Mouse (Mus musculus) cortical plate, adult 2 months (tissue): Measurements from ENCODE around the gene Vwa8. TPM values are rescaled to one million over a fixed set of nuclear protein-coding genes. Genes with fewer than 3 reads are reported as not detected.

Experiments used
- H3K27ac ChIP-seq: fragments of 200-500 bp; 2 replicates; pipeline ENCODE4 v1.5.1; 2012; ENCODE audit warnings: low read length, control low read depth, inconsistent platforms; ENCODE audit not compliant: insufficient read depth
- H3K4me1 ChIP-seq: fragments of 200-500 bp; 2 replicates; pipeline ENCODE4 v1.6.1; 2011; ENCODE audit warnings: low read length; ENCODE audit not compliant: control insufficient read depth, insufficient read depth
- H3K4me3 ChIP-seq: fragments of 200-500 bp; 2 replicates; pipeline ENCODE4 v1.5.1; 2011; ENCODE audit warnings: mild to moderate bottlenecking, low read length, control low read depth; ENCODE audit not compliant: insufficient read depth
- CTCF ChIP-seq: fragments of 200-500 bp; IDR thresholded peaks from 2 replicates; pipeline ENCODE4 v1.5.1; 2011; ENCODE audit warnings: mild to moderate bottlenecking, control low read depth, low read length; ENCODE audit not compliant: insufficient read depth; ENCODE audit errors: extremely low read depth
- POLR2A ChIP-seq: fragments of 200-500 bp; IDR thresholded peaks from 2 replicates; pipeline ENCODE4 v1.6.1; 2011; ENCODE audit warnings: mild to moderate bottlenecking, low read length, control low read depth; ENCODE audit not compliant: insufficient read depth; ENCODE audit errors: extremely low read depth
- polyA plus RNA-seq: library from polyadenylated mRNA; depleted of rRNA; stranded (reverse); fragments of >200 nt; gene quantifications from 2 replicates; pipeline ENCODE4 v1.2.3, GENCODE M21; 2012

Gene Vwa8
- polyA plus RNA-seq, 1 experiment, result 29.3 TPM

DNA sequence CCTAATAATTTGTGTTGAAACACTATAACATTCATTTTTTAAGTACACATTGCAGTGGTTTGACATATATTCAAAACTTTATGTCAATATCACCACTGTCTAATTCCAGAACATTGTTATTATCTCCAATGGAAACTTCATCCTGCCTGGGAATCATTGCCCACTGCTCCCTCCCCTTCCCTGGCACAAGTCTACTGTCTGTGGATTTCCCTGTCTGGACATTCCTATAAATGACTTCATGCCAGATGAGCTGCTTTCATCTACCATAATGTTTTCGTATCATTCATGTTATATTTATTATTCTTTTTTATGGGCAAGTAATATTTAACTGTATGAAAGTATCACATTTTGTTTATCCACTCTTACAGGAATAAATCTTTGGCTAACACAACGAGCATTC is 367.5 kb downstream of the Vwa8 start:
- no peak overlapping the region for H3K4me3 ChIP-seq
- H3K4me1 ChIP-seq, result no peaks in the 10 kb centered on the region
- TF ChIP-seq CTCF (no peak), POLR2A (no peak)
- H3K27ac ChIP-seq, result no peak overlapping the region

DNA sequence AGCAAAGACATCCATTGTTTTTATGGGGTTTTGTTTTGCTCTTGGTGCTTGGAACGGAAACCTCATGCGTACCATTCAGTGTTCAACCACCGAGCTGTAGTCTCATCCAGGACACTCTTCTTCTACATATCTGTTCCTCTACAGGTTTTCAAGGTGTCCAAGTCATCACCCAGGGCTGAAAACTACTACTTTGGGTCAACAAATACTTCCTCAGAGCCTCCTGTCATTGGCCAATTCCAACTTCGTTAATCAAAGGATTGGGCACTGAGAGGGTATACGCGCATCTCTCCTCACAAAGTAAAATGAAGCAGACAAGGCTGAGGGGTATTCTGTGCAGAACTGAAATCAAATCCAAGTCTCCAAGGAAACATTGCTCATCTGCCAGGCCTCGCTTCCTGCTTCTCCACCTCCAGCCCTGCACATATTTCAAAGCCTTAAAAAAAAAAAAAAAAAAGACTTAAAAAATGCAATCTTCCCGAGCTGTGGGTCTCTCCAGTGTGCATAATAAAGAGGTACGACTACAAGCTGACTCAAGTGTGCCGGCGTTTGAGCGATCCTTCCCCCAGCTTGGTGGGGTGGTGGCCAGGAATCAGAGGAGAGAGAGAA is 374.7 kb downstream of the Vwa8 start:
- no peak overlapping the region for H3K27ac ChIP-seq
- H3K4me3 ChIP-seq, result no peak overlapping the region
- TF ChIP-seq POLR2A, result no peak
- no peak for TF ChIP-seq CTCF
- no peaks in the 10 kb centered on the region; the same call in 1 of the 2 replicates for H3K4me1 ChIP-seq

DNA sequence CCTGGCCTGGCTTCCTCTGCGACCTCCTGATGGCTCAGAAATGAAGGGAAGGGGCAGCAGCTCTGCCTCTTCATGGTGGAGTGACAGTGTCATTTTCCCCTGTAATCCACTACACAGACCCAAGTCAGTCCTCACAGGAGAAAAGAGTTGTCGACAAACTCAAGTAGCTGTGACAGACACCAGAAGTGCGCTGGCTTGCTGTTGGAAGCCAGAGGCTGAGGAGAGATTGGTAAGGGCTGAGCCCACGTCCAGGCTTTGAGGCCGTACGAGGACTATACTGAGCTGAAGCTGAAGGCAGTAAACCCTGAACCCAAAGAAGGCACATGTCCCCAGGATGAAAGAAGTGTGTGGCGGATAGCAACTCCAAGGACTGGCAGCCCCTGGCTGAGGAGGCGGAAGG is 376.6 kb downstream of the Vwa8 start:
- Histone ChIP-seq H3K4me3 (no peak overlapping the region), H3K27ac (no peak overlapping the region), H3K4me1 (no peaks in the 10 kb centered on the region; the same call in 1 of the 2 replicates)
- TF ChIP-seq POLR2A (no peak), CTCF (no peak)

DNA sequence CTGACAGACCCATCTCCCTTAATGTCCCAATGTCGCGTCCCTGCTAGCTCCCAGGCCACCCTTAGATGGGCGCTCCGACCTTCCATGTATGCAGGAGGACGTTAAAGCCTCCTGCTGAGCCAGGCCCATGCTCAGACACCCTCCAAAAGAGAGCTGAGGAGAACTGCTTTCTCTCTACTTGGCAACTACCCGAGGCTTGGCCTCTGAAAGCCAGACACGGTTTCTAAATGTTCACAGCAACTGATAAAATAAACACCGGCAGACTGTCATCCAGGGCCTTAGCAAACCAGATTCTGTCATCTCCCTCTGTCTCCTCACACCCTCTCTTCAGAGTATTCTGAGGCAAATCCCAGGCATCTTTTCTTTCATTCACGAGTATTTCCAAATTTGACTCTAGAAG is 377.2 kb downstream of the Vwa8 start:
- Histone ChIP-seq H3K27ac (no peak overlapping the region), H3K4me1 (no peaks in the 10 kb centered on the region; the same call in 1 of the 2 replicates), H3K4me3 (no peak overlapping the region)
- TF ChIP-seq POLR2A, result no peak
- TF ChIP-seq CTCF, result no peak

DNA sequence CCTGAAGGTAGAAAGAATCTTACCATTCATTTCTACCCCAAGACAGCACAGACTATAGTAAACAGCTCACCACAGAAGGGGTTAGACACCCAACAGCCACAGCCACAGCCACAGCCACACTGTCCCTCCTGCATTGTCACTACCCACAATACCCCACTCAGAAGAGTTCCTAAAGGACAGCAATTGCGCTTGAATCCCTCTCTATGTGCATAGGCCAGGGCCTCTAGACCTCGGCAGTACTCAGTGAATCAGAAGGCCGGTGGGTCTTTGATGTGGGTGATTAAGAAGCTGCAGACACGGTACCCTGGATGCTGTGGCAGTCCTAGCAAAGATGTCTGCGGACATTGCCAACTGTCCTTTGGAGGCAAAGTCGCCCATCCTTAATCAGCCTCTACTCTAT is 377.9 kb downstream of the Vwa8 start:
- no peak for TF ChIP-seq CTCF
- TF ChIP-seq POLR2A, result no peak
- Histone ChIP-seq H3K4me1 (no peaks in the 10 kb centered on the region; the same call in 1 of the 2 replicates), H3K27ac (no peak overlapping the region), H3K4me3 (no peak overlapping the region)

DNA sequence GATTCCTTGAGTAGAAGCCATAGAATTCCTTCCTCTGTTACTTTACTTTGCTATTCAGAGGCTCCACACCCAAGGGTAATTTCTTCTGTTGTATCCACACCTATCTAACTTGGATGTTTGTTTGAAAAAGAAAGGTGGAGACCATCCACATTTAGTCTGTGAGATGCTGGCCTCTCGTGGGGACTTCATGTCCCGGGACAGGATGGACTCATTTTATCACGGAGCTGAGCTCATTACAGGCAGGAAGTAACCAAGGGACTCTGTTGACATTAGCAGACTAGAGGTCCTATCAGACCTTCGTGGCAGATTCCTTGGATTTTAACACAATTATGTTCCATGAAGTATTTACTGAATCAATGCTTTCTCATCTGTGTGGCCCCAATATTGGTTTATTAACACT is 379.1 kb downstream of the Vwa8 start:
- Histone ChIP-seq H3K4me1 (no peaks in the 10 kb centered on the region; the same call in 1 of the 2 replicates), H3K4me3 (no peak overlapping the region), H3K27ac (no peak overlapping the region)
- TF ChIP-seq POLR2A (no peak), CTCF (no peak)

DNA sequence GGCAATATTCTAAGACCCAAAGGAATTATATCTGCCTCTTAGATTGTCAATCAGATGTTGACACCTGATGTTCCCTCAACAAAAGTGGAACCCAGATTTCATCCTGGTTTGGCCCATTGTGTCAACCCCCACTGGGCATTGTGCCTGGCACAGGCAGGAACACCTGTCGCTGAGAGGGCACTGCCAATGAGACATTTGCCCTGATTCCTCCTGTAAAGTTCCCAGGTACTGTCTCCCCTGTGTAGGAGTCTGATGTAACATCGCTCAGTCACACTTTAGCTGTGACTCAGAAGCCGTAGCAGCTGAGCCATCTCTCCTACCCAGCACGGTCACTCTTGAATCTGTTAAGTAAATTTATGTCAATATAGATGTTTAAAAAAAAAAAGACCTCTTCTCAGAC is 382.8 kb downstream of the Vwa8 start:
- H3K4me1 ChIP-seq, result no peaks in the 10 kb centered on the region
- TF ChIP-seq CTCF, result no peak
- TF ChIP-seq POLR2A, result no peak
- no peak overlapping the region for H3K4me3 ChIP-seq
- no peak overlapping the region for H3K27ac ChIP-seq

DNA sequence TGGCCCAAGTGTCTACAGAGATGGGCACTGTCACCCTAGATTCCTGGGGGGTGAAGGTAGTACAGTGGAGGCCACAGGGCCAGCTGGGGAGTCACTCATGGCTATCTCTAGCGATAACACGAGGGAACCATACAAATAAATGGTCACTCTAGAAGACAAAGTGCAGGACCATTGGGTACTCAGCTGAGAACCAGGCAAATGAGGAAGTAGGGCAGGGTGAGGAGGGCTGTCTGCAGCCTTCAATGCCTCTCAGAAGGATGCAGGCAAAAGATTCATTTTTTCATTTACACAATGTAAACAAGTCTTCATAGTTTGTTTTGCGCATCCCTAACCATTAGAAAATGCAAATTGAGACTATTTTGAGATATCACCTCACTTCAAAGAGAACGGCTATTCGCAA is 384.8 kb downstream of the Vwa8 start:
- Histone ChIP-seq H3K4me3 (no peak overlapping the region), H3K4me1 (no peaks in the 10 kb centered on the region), H3K27ac (no peak overlapping the region)
- TF ChIP-seq CTCF (no peak), POLR2A (no peak)

DNA sequence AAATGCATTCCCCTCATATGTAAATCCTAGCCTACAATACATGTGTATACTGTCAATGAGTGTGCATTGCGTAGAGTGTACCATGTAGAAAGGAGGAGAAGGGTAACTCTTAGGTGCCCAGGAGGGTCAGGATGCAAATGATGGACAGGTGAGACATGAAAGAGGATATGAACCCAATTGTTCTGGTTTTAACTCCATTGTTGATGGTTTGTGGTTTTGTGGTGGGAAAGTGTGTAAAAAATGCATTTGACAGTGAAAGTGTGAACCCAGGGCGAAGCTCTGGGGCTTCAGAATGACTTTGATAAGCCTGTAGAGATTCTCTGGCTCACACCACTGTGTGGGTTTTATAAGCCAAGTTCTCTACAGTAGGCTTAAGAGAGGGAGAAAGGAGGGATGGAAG is 385.7 kb downstream of the Vwa8 start:
- no peak overlapping the region for H3K4me3 ChIP-seq
- no peak overlapping the region for H3K27ac ChIP-seq
- TF ChIP-seq POLR2A, result no peak
- no peak for TF ChIP-seq CTCF
- H3K4me1 ChIP-seq, result no peaks in the 10 kb centered on the region; the same call in 1 of the 2 replicates

DNA sequence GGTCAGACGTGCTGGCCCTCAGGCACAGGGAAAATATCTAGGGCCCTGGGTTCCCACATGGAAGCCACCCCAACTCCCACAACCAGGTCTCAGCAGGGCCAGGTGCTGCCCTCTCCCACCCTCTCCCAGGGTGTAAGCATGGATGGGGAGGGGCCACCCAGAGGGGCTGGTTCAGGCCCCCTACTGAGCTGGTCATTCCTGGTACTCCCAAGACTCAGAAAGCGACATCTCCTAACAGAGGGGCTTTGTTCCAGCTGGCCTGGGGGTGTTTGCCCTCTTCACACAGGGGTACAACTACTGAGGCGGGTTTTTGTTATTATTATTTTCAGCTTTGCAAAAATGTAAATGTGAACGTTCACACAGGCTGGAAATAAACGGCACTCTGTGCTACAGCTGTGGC is 386.3 kb downstream of the Vwa8 start:
- Histone ChIP-seq H3K4me1 (no peaks in the 10 kb centered on the region; the same call in 1 of the 2 replicates), H3K4me3 (no peak overlapping the region), H3K27ac (no peak overlapping the region)
- TF ChIP-seq CTCF, result no peak
- TF ChIP-seq POLR2A, result no peak

DNA sequence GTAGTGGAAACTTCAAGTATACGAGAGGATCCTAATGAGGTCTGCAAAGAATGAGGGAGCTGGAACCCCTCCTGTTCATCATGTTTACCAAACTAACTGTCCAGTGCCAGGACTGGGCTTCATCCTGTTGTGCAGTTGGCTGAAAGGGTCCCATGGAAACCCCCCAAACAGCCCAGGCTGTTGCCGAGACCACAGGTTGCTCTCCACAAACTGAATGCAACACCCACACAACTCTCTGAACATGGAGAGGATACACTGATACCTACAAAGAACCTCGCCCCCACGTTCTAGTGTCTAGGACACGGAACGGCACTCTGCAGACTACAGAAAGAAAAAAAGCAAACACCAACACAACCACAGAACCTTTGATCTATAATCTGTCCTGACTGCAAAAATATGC is 387.4 kb downstream of the Vwa8 start:
- H3K27ac ChIP-seq, result no peak overlapping the region

More for the DNA sequence above, 387.4 kb downstream of the Vwa8 start:
- Histone ChIP-seq H3K4me3 (no peak overlapping the region), H3K4me1 (no peaks in the 10 kb centered on the region; the same call in 1 of the 2 replicates)
- TF ChIP-seq CTCF (no peak), POLR2A (no peak)
